Comparison of ENCODE assay signal across 9 mouse cellular contexts in genomic region chr1:182087753-182088633, GRCm38 (mm10). TPM values are rescaled to one million over a fixed set of nuclear protein-coding genes. Genes with fewer than 3 reads are reported as not detected.
DNase-seq lines count a peak whose midpoint lies in the region; ATAC-seq and TF ChIP-seq lines count a peak whose summit lies in the region.
"Had no signal": no experiment of that assay in that cellular context is flagged by ENCODE, and none has a peak within 500 bp of the region (broad histone marks: within the 10 kb centered on the region; RNA-seq: fewer than 3 reads in every experiment).

No protein-coding gene starts in this region.

- 0 out of 2 replicates have a peak overlapping the region, but pooled peaks have one; percentile 75 for H3K27ac ChIP-seq in neural tube, embryonic 15.5 days (replicated peaks)
- peak overlapping the region; percentile 67 for H3K27ac ChIP-seq in heart, postnatal 0 days (ENCODE audit: low read depth)
- H3K27ac ChIP-seq in stomach, postnatal 0 days (replicated peaks): peak overlapping the region; percentile 83
- H3K27ac ChIP-seq: forebrain, embryonic 12.5 days had no signal

- no peaks in the 10 kb centered on the region for H3K36me3 ChIP-seq in neural tube, embryonic 15.5 days
- no peaks in the 10 kb centered on the region for H3K36me3 ChIP-seq in heart, postnatal 0 days (replicated peaks; ENCODE audit: control insufficient read depth, insufficient read depth, low read length)
- no peaks in the 10 kb centered on the region for H3K36me3 ChIP-seq in stomach, postnatal 0 days (ENCODE audit: control insufficient read depth, insufficient read depth, low read length)
- H3K36me3 ChIP-seq: forebrain, embryonic 12.5 days had no signal

- 0 out of 2 replicates have a peak, but pooled peaks cover 3% of the 10 kb centered on the region for H3K27me3 ChIP-seq in neural tube, embryonic 15.5 days (replicated peaks)
- H3K27me3 ChIP-seq in heart, postnatal 0 days (ENCODE audit: control insufficient read depth, insufficient read depth, low read length): no peaks in the 10 kb centered on the region
- H3K27me3 ChIP-seq in stomach, postnatal 0 days (ENCODE audit: control insufficient read depth, insufficient read depth, low read length): no peaks in the 10 kb centered on the region

- no peak for TF ChIP-seq EP300 in heart, postnatal 0 days (IDR thresholded peaks at IDR 0.05; ENCODE audit: low read depth)
- TF ChIP-seq EP300 in stomach, postnatal 0 days (optimal IDR thresholded peaks at IDR 0.05): no peak

- H3K4me3 ChIP-seq in neural tube, embryonic 15.5 days (replicated peaks): no peak overlapping the region
- H3K4me3 ChIP-seq in heart, postnatal 0 days (ENCODE audit: low read depth, low read length): no peak overlapping the region
- no peak overlapping the region for H3K4me3 ChIP-seq in stomach, postnatal 0 days (ENCODE audit: low read depth, low read length)
- H3K4me3 ChIP-seq: forebrain, embryonic 12.5 days had no signal

- peaks cover 39% of the 10 kb centered on the region for H3K4me1 ChIP-seq in neural tube, embryonic 15.5 days
- peaks cover 38% of the 10 kb centered on the region for H3K4me1 ChIP-seq in heart, postnatal 0 days (ENCODE audit: control insufficient read depth, insufficient read depth)
- peaks cover 20% of the 10 kb centered on the region for H3K4me1 ChIP-seq in stomach, postnatal 0 days (replicated peaks; ENCODE audit: control insufficient read depth, insufficient read depth)

- H3K9me3 ChIP-seq in neural tube, embryonic 15.5 days (replicated peaks): no peaks in the 10 kb centered on the region
- H3K9me3 ChIP-seq in heart, postnatal 0 days (replicated peaks; ENCODE audit: control insufficient read depth, low read length): no peaks in the 10 kb centered on the region
- H3K9me3 ChIP-seq in stomach, postnatal 0 days (ENCODE audit: control insufficient read depth, low read length): no peaks in the 10 kb centered on the region
- H3K9me3 ChIP-seq: forebrain, embryonic 12.5 days had no signal

- peak; percentile 69 for DNase-seq in gastrocnemius, adult 18-20 months (ENCODE audit: low spot score)
- no peak for DNase-seq in gastrocnemius, postnatal 10 days
- DNase-seq in neural tube, embryonic 10.5 days (ENCODE audit: extremely low spot score, low spot score): no peak
- DNase-seq in heart, postnatal 0 days (ENCODE audit: low spot score): no peak
- DNase-seq in stomach, postnatal 0 days (ENCODE audit: low spot score): peak; percentile 53
- DNase-seq in embryo, embryonic 11 days: no peak
- DNase-seq in kidney, adult 9 months: no peak

- ATAC-seq in neural tube, embryonic 15.5 days (ENCODE audit: low FRiP score): no peak
- ATAC-seq in heart, postnatal 0 days (ENCODE audit: insufficient read depth, low read depth): no peak
- ATAC-seq in stomach, postnatal 0 days (ENCODE audit: low FRiP score, low TSS enrichment): peak; percentile 63

- no peak overlapping the region for H3K9ac ChIP-seq in neural tube, embryonic 15.5 days (replicated peaks)
- H3K9ac ChIP-seq in heart, postnatal 0 days (replicated peaks; ENCODE audit: low read depth, low read length): no peak overlapping the region
- no peak overlapping the region for H3K9ac ChIP-seq in stomach, postnatal 0 days (ENCODE audit: low read length)
- H3K9ac ChIP-seq: forebrain, embryonic 12.5 days had no signal

- no peak for TF ChIP-seq CTCF in heart, postnatal 0 days (IDR thresholded peaks at IDR 0.05; ENCODE audit: low read depth)
- TF ChIP-seq CTCF in stomach, postnatal 0 days (IDR thresholded peaks at IDR 0.05; ENCODE audit: low read depth): no peak

- H3K4me2 ChIP-seq in neural tube, embryonic 15.5 days: no peak overlapping the region
- H3K4me2 ChIP-seq in heart, postnatal 0 days (ENCODE audit: low read depth, low read length): no peak overlapping the region
- H3K4me2 ChIP-seq in stomach, postnatal 0 days (replicated peaks; ENCODE audit: low read depth): no peak overlapping the region
- H3K4me2 ChIP-seq: forebrain, embryonic 12.5 days had no signal

- WGBS in neural tube, embryonic 15.5 days: 86% methylated on average over 14 of the region's 14 CpGs
- 74% methylated on average over 14 of the region's 14 CpGs for WGBS in heart, postnatal 0 days
- 66% methylated on average over 14 of the region's 14 CpGs for WGBS in stomach, postnatal 0 days

RNA-seq across cellular contexts. Expression of gene Srp9, which starts 36.5 kb away (rescaled TPM):
- total RNA-seq in gastrocnemius, adult 18-20 months (2021): 10 to 100 TPM; 43.1 to 44.7 TPM
- total RNA-seq in gastrocnemius, postnatal 10 days (2021): 10 to 100 TPM; 37.9 to 41.8 TPM
- 132 and 140 TPM in 2 replicates for polyA plus RNA-seq in neural tube, embryonic 15.5 days (2015; fragmentation: Nextera tagmentation; extraction: Ambion mirVana)
- 62.5 and 65.0 TPM in 2 replicates for total RNA-seq in heart, postnatal 0 days (2014; rRNA removed; ENCODE audit: low replicate concordance)
- 147 and 155 TPM in 2 replicates for polyA plus RNA-seq in heart, postnatal 0 days (2015; fragmentation: Nextera tagmentation; extraction: Ambion mirVana)
- polyA plus RNA-seq in stomach, postnatal 0 days (2015; fragmentation: Nextera tagmentation; extraction: Ambion mirVana): 206 and 215 TPM in 2 replicates

Comparison
In these comparisons a context has a peak if more than half of its experiments do, and no peak if none do; other contexts are left out.
1. DNase-seq: peak in gastrocnemius, adult 18-20 months (single experiment) and stomach, postnatal 0 days (single experiment); none in gastrocnemius, postnatal 10 days (single experiment), neural tube, embryonic 10.5 days (single experiment), heart, postnatal 0 days (single experiment), embryo, embryonic 11 days (single experiment) and kidney, adult 9 months (single experiment).
2. Peak in every context shown above with its lines, with median percentiles within 50 percentile points of each other: H3K27ac ChIP-seq.